ENCODE assay signal across 23 mouse cellular contexts in the genomic region with DNA sequence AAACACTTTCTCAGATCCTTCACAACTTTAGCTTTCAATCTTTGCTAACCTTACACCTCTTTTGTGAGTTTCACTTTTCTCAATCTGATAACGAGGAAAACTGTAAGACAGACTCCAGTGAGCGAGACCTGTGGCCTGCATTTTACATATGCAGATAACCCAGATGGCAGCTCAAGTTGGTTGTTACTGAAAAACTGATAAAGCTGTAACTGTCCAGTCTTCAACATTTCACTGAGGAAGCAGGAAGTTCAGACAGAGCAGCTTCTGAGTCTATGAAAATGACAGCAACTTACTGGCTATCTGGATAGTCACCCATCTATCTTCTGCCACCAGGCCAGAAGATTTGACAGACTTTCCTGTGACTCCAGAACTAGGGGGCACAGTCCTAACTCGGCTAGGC. TPM values are rescaled to one million over a fixed set of nuclear protein-coding genes. Genes with fewer than 3 reads are reported as not detected.
"Had no signal": no experiment of that assay in that cellular context is flagged by ENCODE, and none has a peak within 500 bp of the region (broad histone marks: within the 10 kb centered on the region; RNA-seq: fewer than 3 reads in every experiment).

No protein-coding gene starts in this region.

- ATAC-seq: intestine, embryonic 16.5 days; midbrain, embryonic 15.5 days had no signal

- H3K4me3 ChIP-seq: kidney, embryonic 15.5 days; limb, embryonic 12.5 days; lung, embryonic 15.5 days; midbrain, embryonic 15.5 days; neural tube, embryonic 12.5 days; stomach, embryonic 15.5 days had no signal

- H3K9ac ChIP-seq: kidney, embryonic 15.5 days; limb, embryonic 12.5 days; lung, embryonic 15.5 days; midbrain, embryonic 15.5 days; neural tube, embryonic 12.5 days; stomach, embryonic 15.5 days had no signal

- H3K27me3 ChIP-seq: kidney, embryonic 15.5 days; lung, embryonic 15.5 days; midbrain, embryonic 15.5 days; stomach, embryonic 15.5 days had no signal

- H3K4me2 ChIP-seq: kidney, embryonic 15.5 days; limb, embryonic 12.5 days; lung, embryonic 15.5 days; midbrain, embryonic 11.5 days; midbrain, embryonic 15.5 days; neural tube, embryonic 12.5 days; stomach, embryonic 15.5 days had no signal

- H3K9me3 ChIP-seq: kidney, embryonic 15.5 days; limb, embryonic 12.5 days; lung, embryonic 15.5 days; midbrain, embryonic 15.5 days; neural tube, embryonic 12.5 days; stomach, embryonic 15.5 days had no signal

- DNase-seq: kidney, adult 2 months; kidney, postnatal 25 days; layer of hippocampus, adult 9-11 months; layer of hippocampus, postnatal 36 days; lung, postnatal 14 days; right cerebral cortex, postnatal 4 days; thymus, adult 2 months; thymus, postnatal 25 days had no signal

- H3K27ac ChIP-seq: kidney, embryonic 15.5 days; limb, embryonic 12.5 days; lung, embryonic 15.5 days; macrophage; midbrain, embryonic 15.5 days; neural tube, embryonic 12.5 days; stomach, embryonic 15.5 days had no signal

RNA-seq across cellular contexts. Expression of gene Foxj1, which starts 25.6 kb away (rescaled TPM):
- total RNA-seq: neutrophil, adult 5-6 weeks had no signal
- polyA plus RNA-seq: macrophage had no signal

RNA-seq across cellular contexts. Expression of gene Galr2, which starts 28.9 kb away (rescaled TPM):
- total RNA-seq: layer of hippocampus, postnatal 36 days; left cerebral cortex, adult 8-10 months; left cerebral cortex, postnatal 25 days; liver, adult 2 months; monocyte, adult 5-6 weeks; neutrophil, adult 5-6 weeks had no signal
- polyA plus RNA-seq: limb, embryonic 12.5 days; liver, adult 2 months; macrophage; spleen, adult 2 months had no signal
